Mouse (Mus musculus): ENCODE measurements around the gene Gm20388.

Gene Gm20388

DNA sequence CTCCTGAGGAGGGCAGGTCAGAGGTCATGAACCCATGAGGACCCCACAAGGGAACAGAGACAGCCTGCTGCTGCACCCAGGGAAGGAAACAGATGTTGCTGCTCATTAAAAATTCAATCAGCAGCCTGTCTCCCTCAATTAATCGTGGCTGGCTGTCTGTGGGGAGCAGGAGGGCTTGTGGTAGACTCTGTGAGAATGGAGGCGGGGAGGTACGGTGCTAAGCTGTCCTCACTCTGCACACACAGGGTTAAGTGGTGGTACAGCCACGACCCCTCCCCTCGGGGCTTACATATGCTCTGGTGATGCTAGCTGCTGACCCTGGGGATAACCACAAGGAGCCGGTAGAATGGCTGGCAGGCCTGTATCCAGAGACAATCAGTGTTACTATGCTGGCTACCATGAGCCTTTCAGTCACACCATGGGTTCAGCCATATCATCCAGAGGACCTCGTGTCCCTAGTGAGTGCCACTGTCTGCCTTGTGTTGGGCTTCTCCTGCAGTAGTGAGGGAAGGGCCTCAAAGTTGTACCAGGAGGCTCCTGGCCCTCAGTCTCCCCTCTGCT is 654.6 kb downstream of the Gm20388 start:
- peak; percentile 81 for DNase-seq (ENCODE audit: low spot score)

DNA sequence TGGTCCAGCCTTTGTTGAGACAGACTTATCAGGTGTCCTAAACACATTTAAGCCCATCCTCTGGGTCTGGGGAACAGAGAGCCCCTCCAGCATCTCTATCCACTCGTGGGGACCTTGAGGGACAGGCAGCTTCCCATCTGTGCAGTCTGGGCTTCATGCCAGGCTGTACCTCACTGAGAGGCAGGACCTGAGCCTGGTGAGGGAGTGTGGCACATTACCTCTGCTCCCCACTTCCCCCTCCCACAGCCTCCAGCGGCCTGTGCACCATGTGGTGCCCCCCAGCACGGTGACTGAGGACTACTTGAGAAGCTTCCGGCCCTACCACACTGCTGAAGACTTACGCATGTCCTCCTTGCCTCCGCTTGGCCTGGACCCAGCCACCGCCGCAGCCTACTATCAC is 656.0 kb downstream of the Gm20388 start:
- no peak for DNase-seq (ENCODE audit: low spot score)

DNA sequence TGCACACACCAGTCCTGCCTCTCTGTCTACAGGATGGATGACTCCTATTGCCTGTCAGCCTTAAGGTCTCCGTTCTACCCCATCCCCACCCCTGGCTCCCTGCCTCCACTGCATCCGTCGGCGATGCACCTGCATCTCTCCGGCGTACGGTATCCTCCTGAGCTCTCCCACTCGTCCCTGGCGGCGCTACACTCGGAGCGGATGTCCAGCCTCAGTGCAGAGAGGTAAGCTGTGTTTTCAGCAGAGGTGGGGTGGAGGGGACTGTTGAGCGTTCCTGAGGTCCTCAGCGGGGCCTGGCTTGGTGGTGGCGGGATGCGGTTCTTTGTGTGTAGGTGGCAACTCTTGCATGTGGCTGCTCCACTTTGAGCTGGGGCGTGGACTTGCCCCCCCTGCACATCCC is 657.1 kb downstream of the Gm20388 start:
- no peak for DNase-seq (ENCODE audit: low spot score)

DNA sequence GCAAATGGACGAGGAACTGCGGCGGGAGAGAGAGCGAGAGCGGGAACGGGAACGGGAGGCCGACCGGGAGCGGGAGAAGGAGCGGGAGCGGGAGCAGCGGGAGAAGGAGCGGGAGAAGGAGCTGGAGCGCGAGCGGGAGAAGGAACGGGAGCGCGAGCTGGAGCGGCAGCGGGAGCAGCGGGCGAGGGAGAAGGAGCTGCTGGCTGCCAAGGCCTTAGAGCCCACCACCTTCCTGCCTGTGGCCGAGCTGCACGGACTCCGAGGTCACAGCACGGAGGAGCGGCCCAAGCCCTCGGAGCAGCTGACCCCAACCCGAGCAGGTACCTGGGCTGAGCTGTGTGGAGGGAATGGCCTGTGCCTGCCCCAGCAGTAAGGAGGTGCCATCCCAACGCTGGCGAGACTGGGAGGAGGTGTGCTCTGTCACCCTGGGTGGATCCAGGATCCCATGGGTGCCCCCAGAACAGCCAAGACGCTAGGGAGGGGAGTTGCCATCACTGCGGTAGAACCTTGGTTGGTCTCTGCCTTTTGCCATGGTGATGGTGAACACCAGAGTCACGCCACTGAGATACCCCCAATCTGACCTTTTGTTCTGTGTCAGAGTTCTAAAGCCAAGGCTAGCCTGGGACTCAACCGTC is 657.6 kb downstream of the Gm20388 start:
- no peak for DNase-seq (ENCODE audit: low spot score)

DNA sequence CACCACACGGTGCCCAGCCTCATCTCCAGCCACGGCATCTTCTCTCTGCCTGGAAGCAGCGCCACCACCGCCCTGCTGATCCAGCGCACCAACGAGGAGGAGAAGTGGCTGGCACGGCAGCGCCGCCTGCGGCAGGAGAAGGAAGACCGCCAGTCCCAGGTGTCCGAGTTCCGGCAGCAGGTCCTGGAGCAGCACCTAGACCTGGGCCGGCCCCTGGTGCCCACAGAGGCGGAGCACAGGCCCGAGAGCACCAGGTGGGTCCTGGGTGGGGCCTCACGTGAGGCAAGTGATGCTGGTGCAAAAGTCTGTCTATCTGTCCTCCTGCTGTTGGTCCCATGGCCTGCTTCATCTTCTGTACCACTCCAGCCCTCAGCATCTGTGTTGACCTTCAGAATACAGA is 658.5 kb downstream of the Gm20388 start:
- no peak for DNase-seq (ENCODE audit: low spot score)

DNA sequence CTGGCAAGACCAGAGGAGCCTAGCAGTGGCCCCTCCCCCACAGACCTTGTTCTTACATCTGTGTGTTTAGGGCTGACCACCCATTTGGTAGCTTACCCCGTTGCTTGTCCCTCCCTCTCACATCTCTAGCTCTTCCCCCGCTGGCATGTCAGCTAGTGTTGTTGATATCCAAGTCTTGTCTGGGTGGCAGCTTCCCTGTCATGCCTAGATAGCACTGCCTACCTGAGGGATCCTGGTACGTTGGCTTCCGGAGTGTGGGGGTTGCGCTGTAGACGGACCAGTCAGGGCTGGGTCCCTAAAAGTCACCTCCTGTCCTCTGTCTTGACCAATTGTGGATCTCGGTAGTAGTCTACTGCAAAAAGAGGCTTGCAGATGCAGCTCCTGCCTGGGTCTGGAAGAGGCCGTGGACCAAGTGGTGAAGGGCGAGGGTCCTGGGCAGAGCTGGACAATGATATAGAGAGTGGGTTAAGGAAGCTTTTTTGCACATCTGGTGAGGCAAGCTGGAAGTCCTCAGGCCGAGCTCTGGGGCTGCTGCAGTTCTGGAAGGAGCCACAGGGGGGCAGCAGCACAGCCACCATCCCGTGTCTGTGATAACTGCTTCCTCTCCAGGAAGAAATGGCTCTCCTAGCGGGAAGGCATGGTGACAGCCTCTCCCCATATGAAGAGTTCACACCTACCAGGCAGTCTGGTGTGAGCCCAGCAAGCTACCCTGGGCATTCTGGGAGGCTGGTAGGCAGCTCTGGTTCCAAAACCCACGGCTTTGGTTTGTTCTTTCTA is 659.5 kb downstream of the Gm20388 start:
- peak; percentile 91 for DNase-seq (ENCODE audit: low spot score)

DNA sequence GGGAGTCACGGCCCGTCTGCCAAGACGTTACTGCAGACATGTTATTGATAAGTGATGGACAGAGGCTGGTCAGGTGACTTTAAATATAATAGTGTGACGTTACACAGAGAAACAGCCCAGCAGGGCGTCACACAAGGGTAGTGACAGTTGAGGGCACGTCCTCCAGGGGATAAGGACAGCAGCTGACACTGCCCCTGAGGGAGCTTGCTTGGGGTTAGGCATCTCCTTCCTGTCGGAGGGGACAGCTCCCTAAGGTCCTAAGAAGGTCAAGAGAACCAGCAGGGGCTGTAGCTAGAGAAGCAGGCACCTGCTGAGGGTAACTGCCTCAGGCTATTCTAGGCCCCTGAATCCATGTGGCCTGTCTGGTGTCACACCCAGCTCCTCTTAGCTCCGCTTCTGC is 660.9 kb downstream of the Gm20388 start:
- no peak for DNase-seq (ENCODE audit: low spot score)

DNA sequence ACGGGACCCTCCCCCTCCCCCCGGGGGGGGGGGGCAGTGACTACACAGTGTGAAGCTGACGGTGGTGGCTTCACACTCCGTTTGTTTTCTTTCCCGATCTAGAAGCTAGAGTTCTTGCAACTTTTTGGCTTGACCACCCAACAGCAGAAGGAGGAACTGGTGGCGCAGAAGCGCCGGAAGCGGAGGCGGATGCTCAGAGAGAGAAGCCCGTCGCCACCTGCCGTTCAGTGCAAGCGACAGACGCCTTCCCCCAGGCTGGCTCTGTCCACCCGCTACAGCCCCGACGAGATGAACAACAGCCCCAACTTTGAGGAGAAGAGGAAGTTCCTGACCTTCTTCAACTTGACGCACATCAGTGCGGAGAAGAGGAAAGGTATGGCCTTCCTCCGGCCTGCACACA is 661.9 kb downstream of the Gm20388 start:
- no peak for DNase-seq (ENCODE audit: low spot score)

DNA sequence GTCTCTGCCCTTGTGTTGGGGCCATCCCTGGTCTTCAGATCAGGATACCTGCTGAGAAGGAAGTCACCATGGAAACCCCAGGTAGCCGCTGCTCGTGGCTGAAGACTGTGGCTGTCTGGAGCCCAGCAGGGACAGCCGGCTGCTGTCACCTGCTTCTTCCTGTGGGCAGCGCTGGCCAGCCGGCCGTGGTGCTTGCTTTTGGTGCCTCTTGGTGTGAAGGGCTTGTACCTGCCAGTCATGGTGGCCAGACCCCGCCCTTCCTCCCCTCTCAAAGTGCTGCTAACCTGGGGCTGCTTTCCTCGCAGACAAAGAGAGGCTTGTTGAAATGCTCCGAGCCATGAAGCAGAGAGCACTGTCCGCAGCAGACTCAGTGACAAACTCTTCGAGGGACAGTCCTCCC is 663.2 kb downstream of the Gm20388 start:
- DNase-seq (ENCODE audit: low spot score): no peak

DNA sequence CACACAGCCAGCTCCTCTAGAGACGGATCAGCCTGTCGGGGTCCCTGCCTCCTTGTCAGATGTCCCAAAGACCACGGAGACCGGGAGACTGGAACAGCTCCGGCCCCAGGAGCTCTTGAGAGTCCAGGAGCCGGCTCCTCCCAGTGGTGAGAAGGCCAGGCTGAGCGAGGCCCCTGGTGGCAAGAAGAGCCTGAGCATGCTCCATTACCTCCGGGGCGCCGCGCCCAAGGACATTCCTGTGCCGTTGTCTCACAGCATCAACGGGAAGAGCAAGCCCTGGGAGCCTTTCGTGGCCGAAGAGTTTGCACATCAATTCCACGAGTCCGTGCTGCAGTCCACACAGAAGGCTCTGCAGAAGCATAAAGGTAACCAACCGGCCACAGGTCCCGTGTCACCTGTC is 664.3 kb downstream of the Gm20388 start:
- no peak for DNase-seq (ENCODE audit: low spot score)

DNA sequence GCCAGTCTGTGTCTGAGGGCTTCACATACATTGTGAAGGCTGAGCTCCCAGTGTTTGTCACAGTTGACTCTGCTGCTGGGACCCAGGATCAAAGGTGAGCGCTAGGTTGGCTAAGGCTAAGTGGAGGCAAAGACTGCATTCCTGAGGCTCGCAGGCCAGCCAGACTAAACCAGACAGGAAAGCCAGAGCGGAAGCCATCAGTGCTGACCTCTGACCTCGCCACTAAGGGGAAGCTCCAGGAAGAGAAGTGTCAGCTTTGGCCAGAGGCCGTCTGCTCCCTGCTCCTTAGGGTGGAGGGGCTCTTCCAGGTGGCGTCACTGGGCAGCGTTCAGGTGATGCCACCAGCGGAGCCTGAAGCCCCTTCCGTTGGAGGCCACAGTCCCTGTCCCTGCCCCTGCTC is 665.2 kb downstream of the Gm20388 start:
- DNase-seq (ENCODE audit: low spot score): no peak

DNA sequence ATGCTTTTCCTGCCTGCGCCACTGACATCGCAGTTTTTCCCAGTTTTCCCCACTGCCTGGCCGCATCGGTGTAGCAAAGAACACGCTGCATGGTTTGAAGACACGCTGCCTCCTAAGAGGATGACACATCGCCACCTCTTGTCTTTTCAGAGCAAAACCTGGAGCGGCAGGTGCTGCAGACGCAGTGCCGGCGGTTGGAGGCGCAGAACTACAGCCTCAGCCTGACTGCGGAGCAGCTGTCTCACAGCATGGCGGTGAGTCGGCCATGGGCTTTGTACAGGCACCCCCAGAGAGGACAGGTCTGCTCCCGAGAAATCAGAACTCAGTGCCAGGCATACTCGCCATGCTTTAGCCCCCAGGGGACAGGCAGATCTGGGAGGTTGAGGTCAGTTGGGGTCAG is 667.2 kb downstream of the Gm20388 start:
- DNase-seq (ENCODE audit: low spot score): no peak

DNA sequence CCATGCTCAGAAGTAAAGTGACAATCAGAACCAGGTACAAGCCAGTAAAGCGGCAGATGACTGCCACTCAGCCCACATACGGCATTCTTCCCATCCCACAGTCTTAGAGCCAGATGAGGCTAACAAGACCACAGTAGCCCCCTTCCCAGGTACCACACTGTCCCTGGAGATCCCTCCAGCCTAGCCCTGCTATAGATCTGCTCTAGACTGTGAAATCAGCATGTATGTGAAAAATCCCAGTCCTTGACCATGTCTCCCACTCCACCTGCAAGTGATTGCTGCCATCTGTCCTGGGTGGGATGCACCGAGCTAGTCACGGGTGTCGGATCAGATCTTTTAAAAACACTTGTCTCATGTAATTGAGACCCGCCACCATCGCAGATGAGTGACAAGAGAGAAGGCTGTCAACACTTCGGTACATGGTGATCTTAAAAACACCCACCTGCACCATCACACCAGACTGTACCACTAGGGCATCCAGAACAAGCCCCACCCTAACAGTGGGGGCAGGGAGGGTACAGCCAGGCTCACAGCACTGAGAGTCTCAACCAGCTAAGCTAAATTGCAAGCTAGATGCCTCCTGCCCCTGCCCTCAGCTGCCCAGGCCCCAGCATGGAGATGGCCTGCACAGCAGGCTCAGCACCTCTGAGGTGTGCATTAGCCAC is 669.8 kb downstream of the Gm20388 start:
- no peak for DNase-seq (ENCODE audit: low spot score)

DNA sequence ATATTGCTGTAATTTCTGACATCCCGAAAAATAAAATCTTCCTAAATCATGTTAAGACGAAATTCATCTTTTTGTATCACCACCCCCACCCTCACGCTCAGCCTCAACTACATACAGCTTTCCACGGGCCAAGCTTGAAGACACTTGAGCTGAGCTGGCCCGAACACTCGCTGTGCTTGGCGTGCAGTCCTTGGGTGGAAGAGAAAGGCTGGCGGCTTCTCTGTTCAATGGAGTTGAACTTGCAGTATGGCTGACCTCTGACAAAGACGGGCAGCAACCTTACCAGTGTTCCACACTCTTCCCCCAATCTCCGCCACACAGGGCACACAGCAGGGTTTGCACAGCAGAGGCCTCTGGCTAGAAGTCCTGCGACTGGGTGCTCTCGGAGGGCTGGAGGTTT is 670.7 kb downstream of the Gm20388 start:
- DNase-seq (ENCODE audit: low spot score): no peak

DNA sequence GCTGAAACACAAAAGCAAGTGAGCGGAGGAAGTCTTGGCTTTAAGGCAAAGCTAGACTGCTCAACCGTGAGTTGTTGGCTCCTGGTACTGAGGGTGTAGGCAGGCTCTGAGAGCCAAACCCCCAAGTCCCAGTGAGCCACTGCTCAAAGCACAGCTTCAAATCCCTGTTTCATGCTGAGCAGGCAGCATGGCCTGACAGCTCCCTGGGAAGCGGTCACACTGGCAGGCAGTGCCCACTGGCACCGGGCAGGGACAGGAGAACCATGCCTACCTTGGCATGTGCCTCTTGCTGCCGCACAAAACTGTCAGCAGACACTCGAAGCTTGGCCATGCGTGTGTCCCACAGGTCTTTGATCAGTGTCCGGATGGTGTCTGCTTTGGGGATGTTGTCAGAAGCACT is 671.2 kb downstream of the Gm20388 start:
- no peak for DNase-seq (ENCODE audit: low spot score)

DNA sequence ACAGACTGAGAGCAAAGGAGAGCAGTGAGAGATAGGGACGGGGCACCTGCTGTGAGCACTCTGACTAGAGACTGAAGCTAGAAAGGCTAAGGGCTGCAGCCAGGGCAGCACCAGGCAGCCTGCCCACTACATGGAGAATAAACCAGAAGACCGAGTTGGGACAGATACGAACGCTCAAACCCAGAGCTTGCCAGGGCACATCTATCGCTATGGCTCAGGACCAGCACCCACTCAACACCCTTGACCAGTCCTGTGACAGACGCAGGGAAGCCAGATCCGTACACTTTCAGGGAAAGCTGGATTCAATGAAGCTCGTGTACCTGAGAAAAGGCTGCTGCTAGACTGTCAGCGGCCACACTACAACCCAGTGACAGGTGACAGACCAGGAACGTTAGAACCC is 674.9 kb downstream of the Gm20388 start:
- no peak for DNase-seq (ENCODE audit: low spot score)

DNA sequence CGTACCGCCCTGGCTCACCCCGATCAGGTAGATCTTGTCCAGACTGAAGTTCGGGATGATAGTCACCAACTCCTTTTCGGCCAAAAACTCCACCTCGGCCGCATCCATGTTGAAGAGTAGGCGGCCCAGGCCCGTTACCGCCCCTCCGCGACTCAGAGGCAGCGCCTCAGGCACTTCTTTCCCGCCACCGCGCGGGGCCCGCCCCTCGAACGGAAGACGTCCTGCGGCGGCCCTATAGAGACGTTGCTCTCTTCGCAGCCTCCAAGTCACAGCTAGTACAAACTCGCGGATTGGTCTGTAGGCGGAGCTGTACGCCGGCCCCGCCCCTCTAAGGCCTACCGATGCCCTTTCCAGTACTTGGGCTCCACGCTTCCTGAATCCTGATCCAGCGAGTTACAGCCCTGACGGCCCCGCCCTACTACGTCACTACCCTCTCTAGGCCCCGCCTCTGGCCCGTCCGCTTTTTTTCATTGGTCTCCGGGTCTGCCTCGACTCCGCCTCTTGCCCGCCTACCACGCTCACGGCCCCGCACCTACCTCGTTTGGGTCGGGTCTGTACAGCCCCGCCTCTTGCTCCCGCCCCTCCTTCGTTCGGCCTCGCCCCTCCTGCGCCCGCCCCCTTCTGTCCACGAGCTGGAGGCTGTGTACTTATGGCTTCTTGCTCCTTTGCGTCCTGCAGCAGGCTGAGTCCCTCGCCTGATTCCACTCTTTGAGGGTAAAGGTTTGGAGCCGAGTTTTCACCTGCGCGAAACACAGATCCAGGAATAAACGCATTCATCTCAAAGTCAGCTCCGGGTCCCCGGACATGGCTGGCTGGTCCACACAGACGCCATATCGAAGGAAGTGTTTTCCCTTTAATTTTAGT is 678.5 kb downstream of the Gm20388 start, which contains the start of gene Gins2:
TSS of gene Gins2 (minus strand) at position 397 of the 864 bp plus-strand sequence.
- DNase-seq (ENCODE audit: low spot score): peak; percentile 100

DNA sequence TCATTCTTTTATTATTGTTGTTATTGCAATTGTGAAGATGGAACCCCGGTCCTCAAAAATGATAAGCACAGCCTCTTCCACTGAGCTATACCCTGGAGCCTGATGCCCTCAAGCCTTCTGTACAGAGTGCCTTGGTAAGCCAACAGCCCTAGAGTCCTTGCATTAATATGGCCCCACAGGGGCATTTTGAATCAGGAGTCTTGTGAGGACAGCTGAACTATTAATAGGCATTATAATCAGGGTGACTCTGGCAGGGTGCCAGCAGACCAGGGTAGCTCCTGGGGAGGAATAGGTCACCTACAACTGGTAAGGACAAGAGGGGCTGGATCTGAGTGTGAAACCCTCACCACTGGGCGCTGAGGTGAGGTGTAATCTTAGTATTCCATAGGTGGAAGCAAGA is 679.3 kb downstream of the Gm20388 start:
- no peak for DNase-seq (ENCODE audit: low spot score)

DNA sequence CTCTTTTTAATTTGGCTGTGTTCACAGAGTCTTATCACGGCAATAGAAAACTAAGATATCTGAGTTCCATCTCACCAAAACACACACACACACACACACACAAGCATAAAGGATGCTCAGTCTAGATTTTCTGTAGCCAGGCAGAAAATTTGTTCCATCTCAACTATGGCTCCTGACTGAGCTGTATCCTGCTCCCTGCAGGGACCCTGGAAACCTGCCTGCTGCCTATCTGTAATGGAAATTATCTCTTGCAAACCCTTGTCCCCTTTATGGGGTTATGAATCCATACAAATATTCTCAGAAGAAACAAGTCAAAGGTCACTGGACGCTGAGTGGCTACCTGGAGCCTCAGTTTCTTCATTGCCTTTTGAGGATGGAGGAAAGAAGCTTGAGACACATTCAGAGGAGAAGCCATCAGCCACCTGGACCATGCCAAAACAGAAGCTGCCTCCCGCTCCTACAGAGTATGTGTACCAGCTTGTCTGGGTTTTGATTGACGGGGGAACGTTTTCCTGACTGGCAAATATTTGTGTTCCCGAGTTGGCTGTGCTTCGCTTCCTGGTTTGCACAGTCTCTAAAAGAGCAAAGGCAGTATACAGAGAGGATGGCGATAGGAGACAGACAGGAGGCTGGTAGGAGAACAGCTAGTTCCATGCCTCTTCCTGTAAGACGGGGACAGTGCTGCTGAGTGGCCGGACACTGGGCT is 681.1 kb downstream of the Gm20388 start:
- DNase-seq (ENCODE audit: low spot score): no peak

DNA sequence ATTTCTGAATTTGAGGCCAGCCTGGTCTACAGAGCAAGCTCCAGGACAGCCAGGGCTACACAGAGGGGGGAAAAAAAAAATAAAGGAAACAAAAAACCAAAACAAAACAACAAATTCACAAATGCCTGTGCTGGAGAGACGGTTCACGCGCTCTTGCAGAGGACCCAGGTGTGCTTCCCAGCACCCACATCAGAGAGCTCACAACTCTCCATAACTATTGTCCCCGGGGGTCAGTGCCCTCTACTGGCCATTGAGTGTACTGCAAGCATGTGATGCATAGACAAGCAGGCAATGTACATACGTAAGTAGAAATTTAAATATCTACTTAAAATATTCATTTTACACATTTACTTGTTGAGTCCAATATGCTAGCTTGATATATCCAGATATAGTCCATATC is 683.9 kb downstream of the Gm20388 start:
- DNase-seq (ENCODE audit: low spot score): no peak

DNA sequence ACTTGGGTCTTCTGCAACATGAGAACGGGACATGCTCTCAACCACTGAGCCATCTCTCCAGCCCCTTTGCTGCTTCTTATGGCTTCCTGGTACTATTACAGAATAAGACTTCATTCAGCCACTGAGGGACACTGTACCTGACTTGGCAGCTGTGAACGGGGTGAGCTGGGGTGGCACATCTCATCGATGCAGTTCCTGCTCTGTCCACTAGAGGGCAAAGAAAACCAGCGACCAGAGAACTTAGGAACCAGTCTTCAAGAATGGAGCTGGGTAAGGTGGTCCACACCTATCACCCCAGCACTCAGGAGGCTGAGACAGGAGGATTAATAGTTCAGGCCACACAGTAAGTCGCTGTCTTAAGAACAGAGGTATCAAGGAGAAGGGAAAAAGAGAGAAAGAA is 685.3 kb downstream of the Gm20388 start:
- DNase-seq (ENCODE audit: low spot score): peak; percentile 88

All from retina, embryonic 14.5 days (tissue).